Mouse (Mus musculus) brain, embryonic 14.5 days (tissue): ENCODE data around the gene Ltbr.

Experiments
- CTCF ChIP-seq: fragments of 200-500 bp; IDR thresholded peaks from 2 replicates; pipeline ENCODE4 v1.5.1; 2012; ENCODE audit warnings: inconsistent platforms, mild to moderate bottlenecking, moderate library complexity, borderline replicate concordance; ENCODE audit not compliant: insufficient read depth, insufficient read length; ENCODE audit errors: extremely low read depth
- POLR2A ChIP-seq: fragments of 200-500 bp; IDR thresholded peaks from 2 replicates; pipeline ENCODE4 v1.6.1; 2012; ENCODE audit warnings: mild to moderate bottlenecking, inconsistent platforms, borderline replicate concordance; ENCODE audit not compliant: poor library complexity, insufficient read depth, insufficient read length, severe bottlenecking; ENCODE audit errors: extremely low read depth

DNA sequence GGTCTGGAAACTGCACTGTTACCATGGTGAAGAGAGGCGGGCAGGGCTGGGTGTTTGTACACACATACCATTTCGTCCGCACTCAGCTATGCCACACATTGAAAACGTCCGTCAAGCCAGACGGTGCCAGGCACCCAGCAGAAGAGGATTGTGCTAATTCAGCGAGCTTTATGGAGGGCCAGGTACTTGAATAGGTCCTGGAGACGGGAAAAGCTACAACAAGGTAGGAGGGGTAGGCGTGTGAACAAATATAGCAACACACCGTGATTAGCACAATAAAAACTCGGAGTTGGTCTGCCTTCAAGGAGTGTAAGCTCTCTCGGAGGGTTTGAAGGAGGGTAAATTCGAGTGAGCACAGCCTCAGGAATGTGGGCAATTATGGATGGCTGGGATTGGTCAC is 9.1 kb upstream of the Ltbr start:
- TF ChIP-seq CTCF (no peak), POLR2A (no peak)
